Mouse (Mus musculus) erythroblast, embryonic 14.5 days (primary cell): Measurements from ENCODE around the gene Uap1.

ENCODE experiments used
- GATA1 ChIP-seq: IDR thresholded peaks from 2 replicates; pipeline ENCODE4 v1.6.1; 2012; ENCODE audit warnings: low read length, inconsistent platforms, mixed read lengths
- TAL1 ChIP-seq: IDR thresholded peaks from 3 replicates; pipeline ENCODE4 v1.6.1; 2012; ENCODE audit warnings: low read length, inconsistent platforms, mixed read lengths

DNA sequence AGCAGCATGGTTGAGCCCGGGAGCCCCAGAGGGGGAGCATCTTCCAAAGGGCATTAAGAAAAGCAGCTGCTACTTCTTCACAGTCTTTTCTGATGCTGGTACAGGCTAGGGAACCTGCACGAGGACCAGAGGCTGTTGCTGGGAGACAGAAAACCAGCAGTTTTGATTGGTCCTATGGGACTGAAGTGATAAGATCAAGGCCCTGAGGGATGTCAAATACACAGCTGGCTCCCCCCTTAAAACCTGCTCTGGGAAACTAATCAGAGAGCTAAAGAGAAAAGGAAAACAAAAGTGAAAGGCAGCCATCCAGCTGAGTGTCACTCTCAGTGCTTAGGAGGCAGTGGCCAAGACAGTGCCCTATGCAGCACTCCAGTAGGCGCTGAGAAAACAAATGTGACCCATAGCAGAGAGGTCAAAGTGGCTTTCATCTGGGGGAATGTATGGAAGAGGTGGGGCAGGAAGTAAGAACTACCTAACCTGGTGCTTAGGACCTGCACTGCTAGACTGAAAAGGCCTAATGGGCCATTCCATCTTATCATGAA, 14.3 kb downstream of the Uap1 start:
- TF ChIP-seq GATA1 (no peak), TAL1 (no peak)
